Mouse (Mus musculus) NIH3T3 (cell line): ENCODE measurements around the gene Bola2.
A peak's percentile ranks its signal among the peaks of the same experiment; 100 is the strongest.
"Not testable (repeated sequence)": the region's sequence is repeated elsewhere in the genome, so short reads cannot be mapped to it uniquely, and the experiment has no call there.

Experiments used
- DNase-seq: peaks from one replicate; pipeline ENCODE4 v3.0.0-alpha.2; 2012; ENCODE audit warnings: low read depth

Bola2 gene

DNA sequence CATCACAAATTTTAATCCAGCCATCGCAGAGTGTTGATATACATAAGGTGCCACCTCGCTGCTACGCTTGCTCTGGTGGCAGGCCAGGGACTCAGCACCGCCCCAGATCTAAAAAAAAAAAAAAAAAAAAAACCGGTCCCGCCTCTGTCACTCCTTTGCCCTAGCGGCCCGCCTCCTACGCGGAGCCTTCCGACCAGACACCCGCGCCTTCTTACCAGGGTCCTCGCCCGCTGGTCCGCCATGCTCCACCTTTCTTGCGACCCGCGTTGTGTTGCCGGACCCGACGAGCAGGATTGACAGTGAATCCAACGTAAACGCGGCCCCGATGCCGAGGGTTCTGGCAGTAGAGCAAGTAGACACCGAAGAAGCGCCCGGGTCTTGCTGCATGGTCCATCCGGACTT is at the start of gene Bola2:
Bola2 (plus strand) TSS at position 192 of the 402 bp plus-strand sequence.
- peak; percentile 56 for DNase-seq

DNA sequence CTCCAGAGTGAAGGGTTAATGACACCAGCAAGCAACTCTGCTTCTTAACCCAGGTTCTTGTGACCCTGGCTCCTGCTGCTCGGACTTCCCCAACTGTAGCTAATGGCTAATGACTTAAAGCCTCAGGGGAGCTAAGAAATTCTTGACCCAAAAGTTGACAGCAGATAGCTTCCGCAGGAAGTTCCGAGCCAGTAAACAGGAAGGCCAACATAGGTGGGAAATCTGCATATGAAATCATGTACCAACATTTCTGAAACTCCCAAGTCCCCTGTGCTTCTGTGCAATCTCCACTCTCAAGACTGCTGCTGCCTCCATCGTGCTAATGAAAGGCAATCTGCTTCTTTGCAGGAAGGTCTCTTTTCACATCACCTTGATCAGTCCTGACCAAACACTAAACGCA is 49.5 kb upstream of the Bola2 start:
- no peak for DNase-seq

DNA sequence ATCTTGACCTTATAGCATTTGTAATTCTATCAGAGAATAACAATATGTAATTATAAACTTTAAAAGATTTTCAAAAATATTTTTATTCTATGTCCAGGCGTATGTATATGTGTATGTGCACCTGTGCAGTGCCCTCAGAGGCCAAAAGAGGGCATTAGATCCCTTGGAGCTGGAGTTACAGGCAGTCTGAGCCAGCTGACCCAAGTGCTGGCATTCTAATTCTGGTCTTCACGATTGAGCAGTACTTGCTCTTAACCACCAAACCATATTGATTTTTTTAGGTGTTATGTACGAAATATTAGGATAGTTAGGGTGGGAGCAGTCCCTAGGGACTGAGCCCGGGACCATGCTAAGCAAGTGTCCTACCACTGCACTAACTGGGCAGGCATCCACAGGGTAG is 46.7 kb upstream of the Bola2 start:
- DNase-seq = no peak

DNA sequence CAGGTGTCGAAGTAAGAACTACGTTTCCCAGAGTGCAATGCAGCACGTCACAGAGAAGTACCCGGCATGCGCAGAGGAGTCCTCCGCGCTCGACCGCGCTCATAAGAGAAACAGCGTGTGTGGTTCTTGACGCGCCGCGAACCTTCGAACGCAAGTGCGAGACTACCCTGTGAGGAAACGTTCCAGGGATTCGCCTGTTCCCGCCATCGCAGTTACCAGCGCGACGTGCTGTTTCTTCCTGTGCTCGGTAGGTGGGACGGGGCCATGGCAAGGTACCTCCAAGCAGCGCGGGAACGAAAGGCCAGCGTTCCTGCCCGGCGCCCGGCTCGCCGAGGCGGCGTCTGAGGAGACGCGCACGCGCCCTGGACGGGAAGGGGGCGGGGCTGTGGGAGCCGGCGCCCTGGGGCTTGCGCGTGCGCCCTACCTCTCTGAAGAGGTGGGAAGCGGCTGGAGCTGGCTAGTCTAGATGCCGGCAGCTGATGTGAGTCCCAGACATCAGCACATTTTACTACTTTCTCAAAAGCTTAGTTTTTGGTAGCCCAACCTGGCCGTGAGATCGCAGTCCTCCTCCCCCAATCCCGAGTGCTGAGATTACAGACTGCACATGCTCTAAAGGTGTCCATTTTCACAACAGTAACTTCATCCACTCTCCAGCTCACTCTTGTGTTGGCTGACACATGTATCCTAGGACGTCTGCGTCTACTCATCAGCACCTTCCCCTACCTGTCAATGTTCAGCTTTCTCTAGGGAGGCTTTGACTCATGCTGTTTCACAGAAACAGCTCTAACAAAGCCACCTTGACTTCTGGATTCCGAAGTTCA is 45.8 kb upstream of the Bola2 start, which contains the start of gene Sgf29:
Sgf29 (plus strand) TSS at position 79 of the 821 bp plus-strand sequence.
- DNase-seq = peak; percentile 93

DNA sequence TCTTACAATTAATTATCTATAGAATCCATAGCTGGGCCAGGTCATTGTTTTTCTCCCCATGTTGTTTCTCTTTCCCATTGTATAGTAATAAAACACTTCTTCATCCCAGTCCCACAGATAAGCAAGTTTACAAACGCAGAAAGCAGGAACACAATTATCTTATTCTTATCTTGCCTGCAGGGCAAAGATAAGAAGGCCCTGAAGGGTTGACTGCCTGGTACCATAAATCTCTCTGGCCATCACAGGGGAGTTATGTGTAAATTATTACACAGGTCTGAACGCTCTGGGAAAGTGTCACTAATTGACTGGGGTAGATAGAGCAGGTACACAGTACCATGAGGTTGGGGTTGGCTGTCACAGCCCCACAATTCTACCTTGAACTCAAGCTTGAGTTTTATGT is 44.3 kb upstream of the Bola2 start:
- no peak for DNase-seq

DNA sequence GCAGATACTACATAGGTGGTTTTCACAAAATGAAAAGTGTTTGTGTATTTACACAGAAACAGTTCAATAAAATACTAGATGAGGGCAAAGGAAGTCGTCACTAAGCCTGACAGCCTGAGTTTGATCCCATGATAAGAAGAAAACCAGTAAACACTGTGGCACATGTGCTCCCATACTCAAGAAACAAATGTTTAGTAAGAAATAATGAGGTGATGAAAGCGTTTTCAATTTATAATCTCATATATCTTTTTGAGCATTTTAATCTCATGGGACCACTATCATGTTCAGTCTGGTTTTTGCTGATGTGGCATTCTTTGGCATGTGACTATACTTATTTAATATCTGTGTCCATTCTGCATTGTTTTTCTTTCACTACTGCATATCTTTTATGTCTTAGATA is 41.2 kb upstream of the Bola2 start:
- DNase-seq = no peak

DNA sequence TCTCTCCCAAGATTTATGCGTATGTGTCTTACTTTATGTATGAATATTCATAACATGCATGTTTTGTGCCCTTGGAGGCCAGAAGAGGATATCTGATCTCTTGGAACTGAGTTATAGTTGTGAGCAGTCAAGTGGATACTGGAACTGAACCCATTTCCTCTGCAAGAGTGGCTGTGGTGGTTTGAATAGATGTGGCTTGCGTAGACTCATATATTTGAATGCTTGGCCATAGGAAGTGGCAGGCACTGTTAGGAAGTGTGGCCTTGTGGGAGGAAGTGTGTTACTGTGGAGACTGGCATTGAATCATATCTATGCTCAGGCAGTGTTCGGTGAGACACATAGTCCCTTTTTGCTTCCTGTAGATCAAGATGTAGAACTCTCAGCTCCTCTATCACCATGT is 39.5 kb upstream of the Bola2 start:
- no peak for DNase-seq

DNA sequence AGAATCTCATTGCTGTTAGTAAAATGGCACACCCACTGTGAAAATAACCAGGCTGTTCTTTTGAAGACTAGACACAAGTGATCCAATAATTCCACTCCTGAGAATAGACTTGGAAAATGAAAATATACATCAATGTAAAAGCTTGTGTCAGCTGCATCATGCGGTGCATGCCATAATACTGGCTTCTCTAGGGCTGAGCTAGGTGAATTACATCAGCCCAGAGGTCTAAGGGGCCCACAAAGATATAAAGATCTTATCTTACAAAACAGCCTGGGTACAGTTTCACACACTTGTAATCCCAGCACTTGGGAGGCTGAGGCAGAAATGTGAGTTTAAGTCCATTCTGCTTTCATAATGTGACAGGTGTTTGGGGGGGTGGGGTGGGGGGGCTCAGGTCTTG is 37.7 kb upstream of the Bola2 start:
- no peak for DNase-seq

DNA sequence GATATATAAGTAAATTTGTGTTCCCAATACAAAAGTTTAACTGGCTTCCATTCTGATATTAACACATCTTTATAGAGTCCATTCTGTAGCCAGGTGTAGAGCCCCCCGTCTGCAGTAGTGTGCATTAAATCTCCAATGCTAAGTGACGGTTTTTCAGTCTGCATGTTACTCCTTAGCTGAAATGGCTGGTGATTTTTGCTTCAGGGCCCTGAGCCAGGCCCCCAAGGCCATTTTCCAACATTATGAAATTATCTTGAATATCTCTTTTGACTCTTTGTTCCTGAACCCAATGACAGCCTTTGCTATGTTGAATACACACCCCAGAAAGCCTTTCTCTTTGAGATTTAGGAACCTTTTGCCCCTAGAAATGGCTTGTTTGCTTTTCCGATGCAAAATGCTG is 35.4 kb upstream of the Bola2 start:
- DNase-seq = no peak

DNA sequence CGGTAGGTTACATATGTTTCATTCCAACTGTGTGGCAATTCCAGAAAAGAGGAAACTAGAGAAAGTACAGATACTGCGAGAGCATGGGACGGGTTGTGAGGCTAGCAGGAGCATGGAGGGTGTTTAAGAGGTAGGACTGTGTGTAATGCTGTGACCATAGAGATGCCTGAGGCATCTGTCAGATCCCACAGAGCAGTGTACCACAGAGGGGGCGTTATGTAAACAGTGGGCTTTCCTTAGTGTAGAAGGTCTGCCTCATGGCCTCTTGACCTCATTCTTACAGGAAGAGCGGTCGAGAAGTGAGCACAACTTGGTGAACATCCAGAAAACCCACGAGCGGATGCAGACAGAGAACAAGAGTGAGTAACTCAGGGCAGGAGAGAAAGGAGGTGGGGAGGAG is 31.6 kb upstream of the Bola2 start:
- DNase-seq = peak; percentile 30

DNA sequence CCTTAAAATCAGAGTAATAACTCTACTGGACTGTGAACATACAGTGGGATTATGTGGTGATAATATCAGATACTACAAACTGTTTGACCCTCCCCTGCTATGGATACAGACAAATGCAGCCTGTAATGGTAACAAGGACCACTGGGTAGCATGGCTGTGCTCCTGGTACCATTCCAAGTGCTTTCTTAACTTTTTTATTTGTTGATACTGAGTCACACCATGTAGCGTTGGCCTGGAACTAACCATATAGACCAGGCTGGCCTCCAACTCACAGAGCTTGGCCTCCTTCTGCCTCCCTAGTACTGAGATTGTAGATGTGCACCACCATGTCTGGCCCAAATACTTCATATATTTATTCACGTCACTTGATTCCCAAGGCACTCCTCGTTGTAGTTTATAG is 29.9 kb upstream of the Bola2 start:
- peak; percentile 32 for DNase-seq

DNA sequence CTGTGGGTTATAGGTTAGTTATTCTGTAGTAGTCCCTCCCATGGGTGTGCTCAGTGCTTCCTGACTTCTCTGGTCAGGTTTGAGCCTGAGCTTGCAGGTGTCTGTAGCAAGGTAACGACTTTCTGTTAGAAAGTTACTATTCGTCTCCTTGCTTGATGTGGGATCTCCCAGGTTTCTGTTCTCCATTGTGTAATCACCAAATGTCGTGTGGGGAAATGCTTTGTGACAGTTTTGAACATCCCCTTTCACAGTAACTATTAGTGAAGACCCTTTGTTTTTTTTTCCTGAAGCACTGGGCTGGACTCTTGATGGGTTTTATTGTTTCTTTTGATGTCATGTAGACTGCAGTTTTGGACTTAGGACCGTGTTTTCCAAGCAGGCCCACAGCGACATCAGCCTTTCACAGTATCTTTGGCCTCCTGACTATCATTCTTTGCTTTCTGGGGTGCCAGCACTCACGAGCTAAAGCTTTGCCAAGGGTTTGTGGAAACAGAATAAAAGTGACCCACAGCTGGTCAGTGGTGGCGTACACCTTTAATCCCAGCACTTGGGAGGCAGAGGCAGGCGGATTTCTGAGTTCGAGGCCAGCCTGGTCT is 27.6 kb upstream of the Bola2 start:
- DNase-seq = no peak

DNA sequence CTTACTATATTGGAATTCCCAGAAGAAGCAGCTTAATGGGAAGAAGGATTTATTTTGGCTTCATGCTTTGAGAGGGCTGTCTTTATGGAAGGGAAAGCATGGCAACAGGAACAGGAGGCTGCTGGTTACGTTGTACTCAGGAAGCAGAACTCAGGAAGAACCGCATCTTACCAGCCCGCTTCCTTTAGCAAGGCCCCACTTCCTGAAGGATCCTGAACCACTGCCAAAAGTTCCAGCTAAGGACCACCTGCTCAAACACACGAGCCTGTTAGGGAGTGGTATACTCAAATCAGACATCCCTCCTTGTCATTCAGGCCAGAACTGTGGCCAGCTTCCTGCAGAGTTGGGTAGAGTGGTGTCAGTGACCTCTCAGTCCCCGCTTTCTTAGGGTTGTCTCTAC is 26.7 kb upstream of the Bola2 start:
- DNase-seq = no peak

DNA sequence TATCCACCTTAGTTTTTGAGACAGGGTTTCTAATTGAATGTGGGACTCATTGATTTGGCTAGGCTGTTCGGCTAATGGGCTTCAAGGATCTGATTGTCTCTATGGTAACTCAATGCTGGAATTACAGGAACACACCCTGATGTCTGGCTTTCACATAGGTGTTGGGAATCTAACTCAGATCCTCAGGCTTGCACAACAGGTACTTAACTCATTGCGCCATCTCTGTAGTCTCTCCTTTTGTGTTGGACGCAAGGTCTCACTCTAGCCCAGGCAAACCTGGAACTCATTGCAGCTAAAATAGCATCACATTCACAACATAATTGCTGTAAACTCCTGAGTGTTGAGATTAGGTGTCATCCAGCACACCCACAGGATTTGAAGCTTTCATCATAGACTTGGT is 25.0 kb upstream of the Bola2 start:
- no peak for DNase-seq

DNA sequence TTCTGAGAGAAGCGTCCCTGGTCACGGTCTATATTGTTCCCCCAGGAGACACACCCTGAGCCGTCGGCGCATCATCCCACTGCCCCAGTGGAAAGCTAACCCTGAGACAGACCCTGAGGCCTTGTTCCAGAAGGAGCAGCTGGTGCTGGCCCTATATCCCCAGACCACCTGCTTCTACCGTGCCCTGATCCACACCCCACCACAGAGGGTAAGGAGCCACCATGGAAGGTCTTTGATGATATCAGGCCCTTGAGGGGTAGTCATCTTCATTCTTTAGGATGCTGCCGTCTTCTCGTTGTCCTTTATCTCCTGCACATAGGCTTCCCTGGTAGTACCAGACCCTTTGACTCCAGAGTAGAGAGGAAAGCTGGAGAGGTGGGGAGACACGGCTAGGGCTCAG is 23.1 kb upstream of the Bola2 start:
- no peak for DNase-seq

DNA sequence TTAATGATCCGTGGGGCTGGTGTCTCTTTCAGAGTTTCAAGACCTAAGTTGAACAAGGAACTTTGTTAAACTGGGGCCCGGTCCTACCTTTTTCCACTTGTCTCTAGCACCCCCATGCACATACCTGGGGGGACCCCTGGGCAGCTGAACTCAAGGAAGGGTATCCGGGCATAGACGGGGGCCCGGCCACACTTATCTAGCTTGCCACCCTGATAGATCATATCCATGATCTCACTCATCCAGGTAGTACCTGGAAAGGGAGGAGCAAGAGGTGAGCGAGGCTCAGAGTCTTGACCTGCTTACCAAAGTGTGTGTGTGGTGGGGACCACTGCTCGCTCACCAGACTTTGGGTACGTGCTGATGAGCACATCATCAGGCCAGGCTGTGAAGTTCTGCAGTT is 20.1 kb upstream of the Bola2 start:
- DNase-seq = no peak

DNA sequence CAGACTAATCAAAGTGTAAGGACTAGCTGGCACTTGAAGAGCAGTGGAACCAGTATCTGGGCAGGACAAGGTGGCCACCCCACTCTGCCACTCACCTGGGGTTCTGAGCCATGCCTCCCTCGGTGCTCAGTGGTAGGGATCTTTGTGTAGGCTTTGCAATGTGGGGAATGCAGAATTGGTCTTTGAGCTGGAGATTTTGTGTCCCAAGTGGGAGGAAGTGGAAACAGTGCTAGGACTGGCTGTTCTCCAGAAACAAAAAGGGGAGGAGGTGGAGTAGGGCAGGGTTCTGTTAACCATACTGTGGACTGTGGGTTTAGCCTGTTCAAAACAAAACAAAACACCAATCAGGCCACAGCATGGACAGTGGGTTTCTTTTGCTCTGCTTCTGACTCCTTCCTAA is 19.0 kb upstream of the Bola2 start, which contains the start of gene Sult1a1:
Sult1a1 (minus strand) TSS at position 226 of the 400 bp plus-strand sequence.
- DNase-seq = no peak

DNA sequence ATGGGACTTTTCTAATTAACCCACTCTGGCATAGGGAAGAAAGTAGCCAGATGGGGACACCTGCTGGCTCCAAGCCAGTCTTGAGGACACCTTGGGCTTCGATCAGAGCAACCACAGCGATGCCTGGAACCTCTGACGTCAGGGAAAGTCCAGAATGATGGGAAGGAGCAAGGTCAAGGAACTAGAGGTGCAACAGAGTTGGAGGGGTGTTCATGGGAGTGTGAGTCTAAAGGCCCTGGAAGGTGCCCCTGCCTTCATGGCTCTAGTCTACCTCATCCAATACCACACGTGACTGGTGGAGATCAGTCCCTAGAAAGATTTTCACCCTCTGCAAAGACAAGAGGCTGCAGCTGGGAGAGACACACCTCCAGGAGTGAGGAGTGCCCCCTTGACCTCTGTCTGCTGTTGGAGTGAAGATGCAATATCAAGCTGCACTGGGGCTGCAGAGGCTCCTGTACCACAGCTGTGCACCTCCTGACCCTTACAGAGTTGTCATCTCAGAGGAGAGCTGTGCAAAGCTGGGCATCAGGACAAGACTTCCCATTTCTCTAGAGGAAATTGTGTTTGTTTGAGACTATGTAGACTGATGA is 18.5 kb upstream of the Bola2 start:
- DNase-seq = no peak

DNA sequence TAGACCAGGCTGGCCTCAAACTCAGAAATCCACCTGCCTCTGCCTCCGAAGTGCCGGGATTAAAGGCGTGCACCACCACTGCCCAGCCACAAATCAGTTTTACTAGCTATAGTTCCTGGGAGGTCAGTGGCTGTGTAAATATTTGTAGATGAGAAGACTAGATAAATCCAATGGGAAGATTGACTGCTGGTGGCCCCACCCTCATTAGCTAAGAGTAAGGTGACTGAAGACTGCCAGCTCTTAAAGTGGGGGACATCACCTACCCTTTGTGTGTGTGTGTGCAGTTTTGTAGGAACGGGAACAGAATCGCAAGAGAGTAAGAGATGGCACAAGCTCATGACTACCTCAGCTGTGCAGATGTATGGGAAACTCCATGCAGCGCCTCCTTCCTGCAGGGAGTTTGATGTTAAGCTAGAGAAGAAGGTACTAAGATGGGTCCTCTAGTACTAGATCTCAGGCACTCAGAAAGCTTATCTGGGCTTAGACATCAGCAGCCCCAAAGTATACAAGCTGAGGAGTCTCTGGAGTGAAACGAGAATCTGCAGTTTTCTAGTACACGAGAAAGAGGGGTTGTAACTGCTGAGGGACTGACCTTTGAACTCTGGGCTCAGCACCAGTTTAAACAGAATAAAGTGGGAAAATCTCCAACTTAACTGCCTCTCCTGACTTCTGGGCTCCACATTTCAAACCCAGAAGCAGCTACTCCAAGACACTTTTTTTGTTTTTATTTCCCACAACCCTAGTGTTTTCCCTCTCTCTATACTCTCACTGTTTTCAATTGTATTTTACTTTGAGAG is 16.5 kb upstream of the Bola2 start:
- DNase-seq = no peak

DNA sequence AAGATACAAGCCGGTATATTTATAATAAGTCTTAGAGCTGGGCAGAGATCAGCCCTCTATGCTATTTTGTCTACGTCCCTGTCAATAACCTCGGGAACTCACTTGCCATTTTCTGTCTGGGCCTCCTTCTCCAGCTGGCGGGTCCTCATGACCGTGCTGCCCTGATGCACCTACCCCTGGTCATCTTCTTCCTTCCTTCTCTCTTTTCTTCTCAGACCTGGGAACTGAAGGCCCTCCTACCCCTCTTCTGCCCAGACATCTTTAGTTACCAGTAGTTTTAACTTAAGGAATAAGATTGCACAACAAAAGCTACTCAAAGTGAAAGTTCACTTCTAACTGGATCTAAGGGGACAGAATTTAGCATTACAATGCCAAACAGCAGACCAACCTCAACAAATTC is 15.5 kb upstream of the Bola2 start:
- DNase-seq = no peak

DNA sequence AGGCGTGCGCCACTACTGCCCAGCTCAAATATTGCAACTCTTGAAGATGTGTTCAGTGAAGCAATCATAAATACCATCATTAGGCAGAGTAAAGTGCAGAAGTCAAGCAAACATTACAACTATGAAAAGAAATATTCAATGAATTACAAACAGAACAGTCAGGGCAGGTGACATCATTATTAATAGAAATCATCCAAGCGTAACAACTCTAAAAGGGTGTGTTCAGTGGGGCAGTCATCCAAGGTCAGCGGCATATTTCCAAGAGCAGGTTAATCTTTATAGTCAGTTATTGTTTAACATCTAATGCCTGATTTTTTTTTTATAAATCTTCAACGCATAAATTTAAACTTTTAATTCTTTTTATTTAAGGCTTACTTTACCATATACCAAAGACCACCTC is 14.0 kb upstream of the Bola2 start:
- DNase-seq = no peak

DNA sequence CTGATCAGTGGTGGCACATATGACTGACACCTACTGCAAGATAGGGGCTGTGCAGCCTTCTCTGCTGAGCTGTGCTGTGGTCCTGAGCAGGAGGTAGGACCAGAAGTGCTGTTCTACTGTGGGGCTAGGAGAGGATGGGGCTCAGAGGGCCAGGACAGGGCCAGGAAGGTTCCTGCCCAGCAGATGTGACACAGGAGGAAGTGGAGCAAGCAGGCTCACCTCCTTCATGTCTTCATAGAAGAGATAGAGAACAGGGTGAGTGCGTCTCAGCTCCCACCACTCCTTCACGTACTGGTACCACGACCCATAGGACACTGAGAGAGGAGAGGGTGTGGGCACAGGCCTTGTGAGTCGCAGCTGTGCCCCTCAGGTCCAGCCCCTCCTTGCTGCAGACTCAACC is 7.0 kb upstream of the Bola2 start:
- DNase-seq = not testable (repeated sequence)

DNA sequence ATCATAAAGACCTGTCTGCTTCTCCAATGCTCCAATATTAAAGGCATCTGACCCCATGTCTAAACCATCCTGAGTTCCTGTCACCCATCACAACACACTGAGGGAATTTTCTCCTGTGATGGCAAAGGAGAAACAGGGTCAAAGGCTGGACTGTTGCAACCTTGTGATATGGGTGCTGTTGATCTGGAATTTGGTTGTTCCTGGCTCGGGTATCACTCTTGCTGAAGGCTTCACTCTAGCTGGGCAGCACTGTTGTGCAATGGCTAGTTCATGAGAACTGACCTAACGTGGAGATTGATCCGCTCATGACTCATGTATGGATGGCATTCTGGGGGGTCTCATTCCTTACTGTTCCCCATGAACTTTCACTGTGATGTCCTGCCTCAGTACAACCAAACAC is 6.2 kb upstream of the Bola2 start:
- peak; percentile 15 for DNase-seq
